Mouse (Mus musculus): ENCODE results near the gene Cyp2d10.
"Not testable (repeated sequence)": the region's sequence is repeated elsewhere in the genome, so short reads cannot be mapped to it uniquely, and the experiment has no call there.

Gene Cyp2d10

DNA sequence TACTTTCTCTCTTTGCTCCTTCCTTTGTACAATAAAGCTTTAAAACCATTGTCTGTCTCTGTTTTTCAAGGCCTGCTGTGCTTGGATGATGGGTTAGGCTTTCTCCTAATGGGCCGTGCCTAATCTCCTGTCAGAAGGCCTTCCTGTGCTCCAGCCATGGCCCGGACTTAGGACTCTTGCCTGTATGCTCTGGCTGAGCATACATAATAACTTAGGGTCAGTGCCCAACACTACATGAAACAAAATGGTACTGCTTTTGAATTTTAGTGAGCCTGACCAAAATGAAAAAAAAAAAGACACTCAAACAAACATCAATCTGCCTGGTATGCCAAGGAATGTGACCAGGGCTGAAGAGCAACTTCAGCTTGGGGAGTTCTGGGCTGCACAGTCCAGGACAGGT, 5.5 kb downstream of the Cyp2d10 start:
- no peak for DNase-seq (ENCODE audit: low read depth)

DNA sequence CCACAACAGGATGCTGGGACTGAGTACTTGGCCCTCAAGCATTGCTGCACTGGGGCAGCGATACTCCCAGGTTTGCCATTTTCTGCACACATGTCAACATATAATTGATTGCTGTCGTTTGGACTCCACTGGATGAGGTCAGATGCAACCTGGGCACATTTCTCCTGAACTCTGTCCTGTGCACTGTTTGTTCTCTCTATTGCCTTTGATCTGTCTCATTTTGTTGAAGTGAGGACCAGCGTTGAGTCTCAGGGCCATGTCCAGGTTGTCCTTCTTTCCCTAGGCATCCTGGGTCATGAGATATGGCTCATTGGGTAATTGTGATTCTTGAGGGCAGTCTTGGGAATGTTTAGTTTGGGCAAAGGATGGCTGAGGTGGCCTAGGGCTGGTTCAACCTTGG, 11.0 kb downstream of the Cyp2d10 start:
- not testable (repeated sequence) for DNase-seq (ENCODE audit: low read depth)

DNA sequence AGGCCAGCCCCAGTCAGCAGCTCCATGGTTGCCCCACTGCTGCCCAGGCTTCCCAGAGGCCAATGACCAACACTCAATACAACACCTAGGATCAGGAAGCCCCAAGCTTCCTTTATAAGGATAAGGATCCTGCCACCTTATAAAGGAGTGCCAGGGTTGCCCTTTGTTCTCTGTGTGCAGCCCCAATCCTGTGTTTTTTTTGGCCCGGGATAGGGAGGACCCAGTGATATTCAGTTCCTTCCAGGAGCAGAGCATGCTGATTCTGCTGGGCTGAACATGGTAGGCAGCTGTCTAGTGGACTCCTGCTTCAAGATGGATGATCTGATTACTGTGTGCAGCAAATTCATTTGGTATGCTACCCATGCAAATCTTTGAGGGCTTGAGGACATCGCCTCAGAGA, 13.1 kb downstream of the Cyp2d10 start, which contains the start of gene Cyp2d11:
Gene Cyp2d11 (minus strand): TSS at position 101 of the 400 bp plus-strand sequence.
- DNase-seq (ENCODE audit: low read depth): not testable (repeated sequence)

DNA sequence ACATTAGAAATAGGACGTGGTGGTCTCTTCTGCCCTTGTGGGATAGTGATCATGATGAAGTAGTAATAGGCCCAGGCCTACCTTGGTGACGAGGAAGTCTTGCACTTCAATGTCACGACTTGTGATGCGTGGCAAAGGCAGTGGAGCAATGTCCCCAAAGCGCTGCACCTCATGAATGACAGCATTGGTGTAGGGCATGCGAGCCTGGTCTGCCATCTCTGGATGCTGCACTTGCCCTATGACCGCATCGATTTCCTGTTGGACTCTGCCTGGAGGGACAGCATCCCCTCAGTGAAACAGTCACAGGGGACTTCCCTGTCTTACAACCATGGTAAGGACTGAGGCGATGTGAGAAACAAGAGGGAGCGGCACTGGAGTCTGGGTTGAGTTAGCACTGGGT, 17.1 kb downstream of the Cyp2d10 start:
- DNase-seq (ENCODE audit: low read depth): not testable (repeated sequence)

DNA sequence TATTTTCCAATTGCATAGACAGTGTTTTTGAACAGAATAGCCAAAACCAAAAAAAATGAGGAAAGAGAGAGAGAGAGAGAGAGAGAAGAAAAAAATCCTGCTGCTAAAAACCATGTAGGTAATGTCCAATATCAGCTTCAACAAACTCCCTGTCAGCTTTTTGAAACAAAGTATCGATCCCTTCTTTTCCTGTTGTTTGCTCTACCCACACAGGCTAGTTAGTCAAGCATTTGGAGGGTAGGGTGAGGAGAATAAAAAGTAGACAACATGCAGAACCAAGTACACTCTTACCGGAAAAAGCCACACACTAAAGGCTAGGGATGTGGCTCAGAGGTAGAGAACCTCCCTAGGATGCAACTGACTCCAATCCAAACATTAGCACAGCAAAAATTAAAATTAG, 21.3 kb downstream of the Cyp2d10 start:
- no peak for DNase-seq (ENCODE audit: low read depth)

DNA sequence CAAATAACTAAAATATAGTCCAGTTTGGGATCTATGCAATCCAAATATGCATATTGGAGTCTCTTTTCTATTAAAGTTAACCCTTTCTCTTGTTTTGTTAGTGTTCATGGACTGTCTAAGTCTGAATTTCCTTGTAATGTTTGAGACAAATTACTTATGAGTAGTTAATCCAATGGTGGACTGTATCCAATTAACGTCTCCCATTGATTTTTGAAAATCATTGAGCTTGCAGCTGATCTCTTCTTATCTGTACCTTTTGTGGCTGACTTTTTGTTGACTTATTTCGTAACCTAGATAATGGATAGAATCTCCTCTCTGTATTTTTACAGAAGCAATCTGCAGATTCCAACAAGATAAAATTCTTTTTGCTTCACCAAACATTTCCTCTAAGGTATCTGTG, 24.6 kb downstream of the Cyp2d10 start:
- DNase-seq (ENCODE audit: low read depth): no peak

DNA sequence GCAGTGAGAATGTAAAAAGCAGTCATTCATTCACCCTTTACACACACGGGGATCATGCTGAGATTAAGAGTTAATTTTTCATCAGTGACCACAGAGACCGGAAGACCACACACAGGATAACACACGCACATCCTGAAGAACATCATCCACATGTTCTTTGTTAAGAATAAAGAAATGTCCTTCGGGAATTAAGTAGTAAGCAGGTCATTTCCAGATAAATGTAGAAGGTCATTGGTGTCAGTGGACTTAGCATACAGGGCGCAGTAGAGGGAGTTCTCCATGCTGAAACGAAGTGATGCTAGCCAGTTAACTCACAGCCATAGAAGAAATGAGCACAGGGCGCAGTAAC, 26.3 kb downstream of the Cyp2d10 start:
- DNase-seq (ENCODE audit: low read depth): no peak

DNA sequence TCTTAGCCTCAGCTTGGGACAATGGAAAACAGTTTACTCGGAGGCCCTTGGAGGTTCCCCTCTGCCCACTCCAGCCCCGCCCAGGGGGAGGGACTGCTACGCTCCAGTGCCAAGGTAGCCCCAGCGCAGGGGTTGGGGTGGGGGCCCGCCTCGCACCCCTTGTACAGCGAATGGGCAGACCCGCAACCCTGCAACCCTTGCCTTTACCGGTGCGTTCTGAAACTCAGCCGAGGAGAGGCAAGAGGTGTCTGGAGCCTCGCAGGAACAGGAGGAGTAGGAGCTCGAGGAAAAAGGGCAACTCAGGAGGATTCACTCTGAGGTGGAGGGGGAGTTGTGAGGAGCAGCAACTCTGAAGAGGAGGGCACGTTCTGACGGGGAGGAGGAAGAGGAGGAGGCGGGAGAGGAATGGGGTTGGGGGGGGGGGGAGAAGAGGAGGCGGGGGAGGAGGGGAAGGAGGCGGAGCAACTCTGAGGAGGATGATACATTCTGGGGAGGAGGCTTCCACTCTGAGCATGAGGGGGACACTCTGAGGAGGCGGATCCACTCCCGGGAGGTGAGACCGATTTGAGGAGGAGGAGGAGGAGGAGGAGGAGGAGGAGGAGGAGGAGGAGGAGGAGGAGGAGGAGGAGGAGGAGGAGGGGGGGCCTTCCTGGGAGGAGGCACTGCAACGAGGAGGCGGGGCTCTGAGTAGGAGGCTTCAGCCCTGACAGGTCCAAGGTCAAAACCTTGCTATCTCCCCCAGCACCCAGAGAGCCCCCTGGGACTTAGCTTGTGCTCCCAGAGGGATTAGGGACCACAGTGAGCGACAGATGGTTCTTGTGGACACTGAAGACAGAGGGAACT, 26.9 kb downstream of the Cyp2d10 start, which contains the start of gene Cyp2d22:
Gene Cyp2d22 (minus strand): TSS at position 390 of the 843 bp plus-strand sequence.
- peak; percentile 69 for DNase-seq (ENCODE audit: low read depth)

DNA sequence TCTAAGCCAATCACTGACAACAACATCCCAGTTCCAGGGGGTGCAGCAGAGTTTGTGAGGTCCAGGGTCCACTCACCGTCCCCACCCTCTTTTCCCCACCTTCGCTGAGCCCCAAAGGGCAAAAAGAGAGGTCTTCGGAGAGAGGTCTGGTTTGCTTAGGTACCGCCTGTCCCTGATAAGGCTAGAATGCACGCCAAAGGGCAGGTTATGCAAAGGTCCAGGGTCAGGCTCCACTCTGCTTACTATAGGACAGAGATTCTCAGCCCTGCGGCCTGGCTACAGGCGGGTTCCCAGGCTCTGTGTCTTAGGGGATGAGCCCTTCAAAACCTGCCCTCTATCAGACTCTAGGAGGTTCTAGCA, 27.5 kb downstream of the Cyp2d10 start:
- no peak for DNase-seq (ENCODE audit: low read depth)

DNA sequence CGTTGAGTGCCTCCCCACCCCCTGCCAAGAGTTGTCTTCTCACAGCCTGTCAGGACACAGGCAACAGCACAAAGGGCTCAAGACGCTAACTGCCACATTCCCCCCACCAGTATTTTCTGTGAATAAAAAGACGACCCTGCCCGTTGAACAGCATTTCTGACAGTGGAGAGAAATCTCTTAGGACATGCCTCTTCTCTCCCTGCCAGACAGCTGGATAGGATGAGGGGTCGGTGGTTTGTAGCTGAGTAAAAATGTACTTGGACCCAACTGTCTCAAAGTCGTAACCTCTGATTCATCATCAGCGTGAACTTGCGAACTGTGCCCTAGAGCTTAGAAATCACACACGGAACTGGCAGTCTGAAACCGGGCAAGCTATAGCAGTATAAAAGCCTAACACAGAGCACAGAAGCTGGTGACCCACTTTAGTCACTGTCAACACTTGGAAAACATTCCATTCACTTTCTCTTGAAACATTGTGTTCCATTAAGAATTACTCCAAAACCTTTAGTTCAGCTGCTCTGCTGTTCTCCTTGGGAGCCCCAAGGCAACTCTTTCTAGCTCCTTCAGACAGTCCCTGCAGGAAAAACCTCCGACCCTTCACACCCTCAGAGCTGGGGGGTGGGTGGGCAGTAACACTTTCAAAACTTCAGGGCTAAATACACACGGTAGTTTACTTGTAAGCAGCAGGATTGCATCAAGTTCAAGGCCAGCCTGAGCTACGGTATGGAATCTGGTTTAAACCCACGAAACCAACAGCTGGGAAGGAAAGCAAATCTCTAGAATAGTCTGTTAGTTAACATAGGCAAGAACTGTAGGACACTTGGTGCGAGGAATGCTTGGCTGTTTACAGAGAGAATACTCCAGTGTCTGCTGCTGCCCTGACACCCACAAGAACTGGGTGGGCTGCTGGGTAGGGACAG, 28.5 kb downstream of the Cyp2d10 start:
- peak; percentile 35 for DNase-seq (ENCODE audit: low read depth)

DNA sequence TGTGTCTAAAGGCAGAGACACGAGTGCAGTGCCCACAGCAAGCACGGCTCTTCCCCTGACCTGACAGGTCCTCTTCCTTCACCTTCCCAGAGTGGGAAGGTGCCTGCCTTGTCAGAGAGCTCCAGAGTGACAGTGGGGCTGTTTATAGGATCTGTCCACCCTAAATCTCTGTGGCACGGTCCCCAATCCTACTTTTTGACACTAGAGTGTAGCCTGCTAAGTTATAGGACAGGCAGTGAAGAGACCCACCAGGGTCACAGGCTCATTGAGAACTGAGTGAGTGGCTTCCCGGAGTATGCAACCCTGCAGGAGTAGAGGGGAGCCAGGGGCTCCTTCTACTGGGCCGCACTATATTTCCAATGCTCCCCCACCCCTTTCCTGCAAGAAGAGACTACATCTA, 29.3 kb downstream of the Cyp2d10 start:
- DNase-seq (ENCODE audit: low read depth): no peak

DNA sequence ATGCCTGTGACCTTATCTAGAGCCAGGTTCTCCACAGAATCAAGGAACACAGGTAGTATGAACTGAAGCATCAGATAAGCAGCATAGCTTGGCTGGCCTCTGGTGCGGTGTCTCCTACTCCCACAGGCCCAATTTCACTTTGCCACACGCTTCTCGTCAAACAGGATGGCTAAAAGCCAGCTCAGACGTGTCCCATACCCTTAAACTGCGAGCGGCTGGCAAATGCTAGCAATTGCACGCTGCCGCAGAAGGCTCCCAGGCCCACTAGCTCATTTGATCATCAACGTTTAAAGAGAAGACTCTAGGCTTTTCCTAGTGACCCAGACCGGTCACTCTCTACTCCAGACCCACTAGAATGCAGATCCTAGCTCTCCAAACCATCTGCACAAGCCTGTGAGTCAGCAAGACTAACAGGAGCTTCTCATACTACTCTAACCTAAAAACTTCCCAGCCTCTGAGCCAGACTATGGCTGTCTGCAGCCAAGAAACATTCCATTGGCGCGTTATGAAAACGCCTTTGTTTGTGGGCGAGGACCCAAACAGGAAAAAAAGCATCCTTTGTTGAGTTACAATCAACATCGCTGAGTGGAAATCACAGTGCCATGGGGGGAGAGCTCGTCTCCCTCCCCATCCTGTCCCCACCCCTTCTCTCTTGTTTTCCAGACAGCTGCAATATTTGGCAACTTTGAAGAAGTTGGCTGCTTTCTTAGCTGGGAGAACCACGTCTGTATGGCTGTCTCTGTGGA, 30.4 kb downstream of the Cyp2d10 start:
- peak; percentile 91 for DNase-seq (ENCODE audit: low read depth)

DNA sequence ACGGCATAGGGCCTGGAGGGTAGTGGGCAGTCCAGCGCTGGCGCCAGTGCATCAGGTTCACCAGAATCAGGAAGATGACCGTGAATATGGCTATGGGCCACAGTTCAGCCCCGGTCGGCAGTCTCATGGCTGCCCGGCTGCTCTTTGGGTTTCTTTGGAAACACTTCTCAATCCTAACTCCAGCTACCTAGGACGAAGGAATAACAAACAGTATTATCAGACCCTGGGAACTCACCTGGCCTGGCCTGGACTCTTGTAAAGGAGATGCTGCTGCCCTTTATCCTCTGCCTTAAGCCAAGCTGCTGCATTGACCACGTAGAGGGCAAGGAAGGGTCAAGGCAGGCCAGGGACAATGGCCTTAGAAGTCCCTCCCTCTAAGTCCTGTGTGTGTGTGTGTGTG, 31.1 kb downstream of the Cyp2d10 start:
- DNase-seq (ENCODE audit: low read depth): no peak

DNA sequence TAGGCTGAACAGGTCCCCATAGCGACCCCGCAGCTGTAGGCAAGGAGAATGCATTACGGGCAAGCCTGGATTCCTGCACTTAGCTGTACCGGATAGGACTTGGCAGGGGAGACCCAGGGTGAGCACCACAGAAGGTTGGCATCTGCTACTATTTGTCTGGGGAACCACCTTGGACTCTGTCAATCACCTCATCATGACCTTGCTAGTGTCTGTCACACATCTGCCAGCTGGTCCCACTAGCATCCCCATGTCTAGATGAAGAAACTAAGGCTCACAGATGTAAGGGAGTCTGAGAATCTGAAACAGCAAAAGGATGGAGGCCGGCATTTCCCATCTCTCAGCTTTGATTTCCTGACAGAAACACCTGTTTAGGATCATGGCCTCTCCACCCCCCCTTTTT, 32.6 kb downstream of the Cyp2d10 start:
- DNase-seq (ENCODE audit: low read depth): no peak

DNA sequence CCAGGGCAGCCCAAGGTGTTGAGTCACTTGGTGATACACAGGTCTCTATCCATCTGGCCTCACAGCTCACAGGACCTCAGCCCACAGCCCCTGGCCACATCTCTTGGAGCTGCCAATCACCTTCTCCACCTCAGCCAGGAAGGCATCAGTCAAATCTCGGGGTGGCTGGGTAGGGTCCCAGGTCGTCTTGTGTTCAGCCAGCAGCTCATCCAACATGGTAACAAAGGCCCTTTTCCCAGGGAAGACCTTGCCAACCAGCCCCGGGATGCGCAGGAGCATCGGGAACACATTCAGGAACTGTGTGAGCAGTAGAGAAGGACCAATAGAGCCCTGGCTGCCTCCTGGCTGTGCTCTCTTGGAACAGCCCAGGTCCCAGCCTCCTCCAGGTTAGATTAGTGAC, 34.0 kb downstream of the Cyp2d10 start:
- no peak for DNase-seq (ENCODE audit: low read depth)

DNA sequence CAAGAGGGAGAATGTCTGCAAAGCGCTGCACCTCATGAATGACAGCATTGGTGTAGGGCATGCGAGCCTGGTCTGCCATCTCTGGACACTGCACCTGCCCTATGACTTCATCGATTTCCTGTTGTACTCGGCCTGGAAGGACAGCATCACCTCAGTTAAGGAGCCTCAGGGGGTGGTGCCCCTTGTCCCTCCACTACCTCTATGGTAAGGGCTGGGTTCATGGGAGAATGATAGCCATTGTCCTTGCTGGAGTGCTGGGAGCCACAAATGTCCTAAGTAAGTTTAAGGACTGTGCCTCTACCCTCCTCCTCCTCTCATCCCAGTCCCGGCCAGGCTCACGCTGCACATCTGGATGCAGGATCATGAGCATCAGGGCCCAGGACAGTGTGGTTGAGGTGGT, 34.5 kb downstream of the Cyp2d10 start:
- no peak for DNase-seq (ENCODE audit: low read depth)

DNA sequence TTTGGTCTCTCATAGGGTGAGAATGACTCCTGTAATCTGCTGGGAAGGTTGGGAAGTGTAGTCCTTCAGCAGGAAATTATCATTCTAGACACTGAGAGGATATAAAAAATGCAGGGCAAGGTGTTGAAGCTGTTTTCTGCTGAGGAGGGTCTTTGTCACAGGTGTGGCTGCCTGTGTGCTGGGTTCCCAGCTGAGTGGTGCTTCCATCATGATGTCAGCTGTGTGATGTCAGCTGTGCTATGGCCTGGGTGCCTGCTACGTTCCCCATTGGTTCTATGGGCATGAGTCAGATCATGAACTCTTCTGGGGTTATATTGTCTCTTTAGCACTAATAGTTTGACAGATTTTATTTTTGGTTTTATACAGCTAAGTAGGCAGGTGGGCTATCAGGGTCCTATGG, 38.1 kb downstream of the Cyp2d10 start:
- DNase-seq (ENCODE audit: low read depth): no peak

DNA sequence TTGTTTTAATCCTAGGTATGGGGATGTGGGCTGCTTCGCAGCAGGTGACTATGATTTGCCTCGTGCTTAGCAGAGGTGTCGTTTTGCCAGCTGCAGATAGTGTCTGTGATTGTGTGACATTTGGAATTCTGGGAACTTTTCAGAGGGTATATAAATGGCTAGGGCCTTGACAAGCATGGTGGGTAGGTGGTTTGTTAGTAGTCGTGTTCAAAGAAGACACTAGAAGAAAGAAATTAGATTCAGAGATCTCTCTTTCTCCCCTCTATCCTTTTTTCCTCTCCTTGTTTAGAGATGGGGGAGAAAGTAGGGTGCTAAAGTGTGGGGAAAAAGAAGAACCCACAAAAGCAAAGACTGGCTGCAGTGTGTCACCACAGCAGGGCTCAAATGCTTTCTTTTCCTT, 38.8 kb downstream of the Cyp2d10 start:
- no peak for DNase-seq (ENCODE audit: low read depth)

DNA sequence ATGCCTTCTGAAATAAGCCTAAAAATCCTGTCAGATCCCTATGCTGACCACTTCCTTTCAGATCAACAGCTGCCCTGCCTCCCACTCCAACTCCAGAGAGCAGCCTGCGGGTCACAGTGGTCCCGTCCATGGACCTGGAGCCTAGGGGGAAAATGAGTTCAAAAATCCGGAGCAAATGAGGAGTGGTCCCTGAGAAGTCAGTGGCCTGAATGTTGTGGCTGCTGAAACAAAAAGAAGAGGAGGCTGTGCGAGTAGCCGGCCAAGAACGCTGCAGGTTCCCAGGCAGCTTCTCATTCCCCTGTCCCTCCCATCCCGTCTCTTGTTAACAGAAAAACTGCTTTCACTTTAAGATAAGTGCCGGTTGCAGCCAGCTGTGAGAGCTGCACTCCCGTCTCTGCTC, 42.4 kb downstream of the Cyp2d10 start:
- DNase-seq (ENCODE audit: low read depth): not testable (repeated sequence)

DNA sequence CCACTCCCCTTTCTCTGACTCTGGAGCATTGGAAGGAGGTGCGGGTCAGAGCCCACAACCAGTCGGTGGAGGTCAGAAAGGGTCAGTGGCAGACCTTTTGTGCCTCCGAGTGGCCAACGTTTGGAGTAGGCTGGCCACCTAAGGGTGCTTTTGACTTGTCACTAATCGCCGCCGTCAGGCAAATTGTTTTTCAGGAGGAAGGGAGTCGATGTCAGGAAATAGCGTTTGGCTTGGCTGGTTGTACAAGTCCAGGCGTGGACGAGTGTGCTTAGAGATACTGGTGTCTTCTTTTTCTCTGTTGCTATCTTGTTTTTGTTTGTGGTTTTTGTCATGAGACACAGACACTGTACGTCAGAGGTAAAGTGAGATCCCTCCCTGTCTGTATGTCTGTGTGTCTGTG, 43.2 kb downstream of the Cyp2d10 start:
- DNase-seq (ENCODE audit: low read depth): not testable (repeated sequence)

DNA sequence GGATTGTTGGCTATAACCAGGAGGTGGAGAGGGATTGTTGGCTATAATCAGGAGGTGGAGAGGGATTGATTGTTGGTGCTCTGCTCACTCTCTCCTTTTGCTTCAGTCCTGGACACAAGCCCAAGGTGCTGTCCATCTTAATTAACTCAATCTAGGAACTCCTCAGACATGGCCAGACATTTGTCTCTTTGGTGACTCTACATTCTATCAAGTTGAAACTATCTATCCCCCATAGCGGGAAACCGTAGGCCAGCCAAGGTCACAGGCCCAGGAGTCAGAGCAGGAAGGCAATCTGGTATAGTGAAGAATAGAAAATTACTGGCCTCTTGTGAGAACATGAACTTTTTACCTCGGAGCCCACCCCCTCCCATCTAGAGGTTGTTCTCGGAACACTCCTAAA, 44.8 kb downstream of the Cyp2d10 start:
- no peak for DNase-seq (ENCODE audit: low read depth)

DNA sequence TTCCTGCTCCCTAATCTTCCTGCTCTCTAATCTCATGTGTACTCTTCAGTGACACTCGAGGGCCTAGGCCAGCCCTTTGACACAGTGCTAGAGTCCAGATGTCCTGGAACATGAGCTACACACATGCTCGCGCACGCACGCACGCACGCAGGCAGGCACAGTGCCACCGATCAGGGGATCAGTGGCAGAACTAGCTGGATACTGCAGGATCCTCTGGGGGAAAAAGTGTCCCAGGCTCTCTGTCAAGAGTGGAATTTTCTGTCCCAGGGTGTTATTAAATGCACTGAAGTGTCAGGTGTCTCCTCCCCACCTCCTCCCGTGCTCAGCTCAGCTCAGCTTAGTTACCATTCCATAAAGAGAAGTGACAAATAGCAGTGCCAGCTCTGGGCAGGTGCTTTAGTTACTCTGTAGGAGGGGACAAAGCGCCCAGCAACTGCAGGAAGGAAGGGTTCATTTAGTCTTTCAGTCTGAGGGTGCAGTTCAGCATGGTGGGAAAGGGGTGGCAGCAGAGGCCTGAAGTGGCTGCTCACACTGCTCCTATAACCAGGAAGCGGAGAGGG, 45.5 kb downstream of the Cyp2d10 start:
- DNase-seq (ENCODE audit: low read depth): peak; percentile 52

All from NIH3T3 (cell line).